ENCODE assay signal across 1 mouse cellular context in the genomic region with DNA sequence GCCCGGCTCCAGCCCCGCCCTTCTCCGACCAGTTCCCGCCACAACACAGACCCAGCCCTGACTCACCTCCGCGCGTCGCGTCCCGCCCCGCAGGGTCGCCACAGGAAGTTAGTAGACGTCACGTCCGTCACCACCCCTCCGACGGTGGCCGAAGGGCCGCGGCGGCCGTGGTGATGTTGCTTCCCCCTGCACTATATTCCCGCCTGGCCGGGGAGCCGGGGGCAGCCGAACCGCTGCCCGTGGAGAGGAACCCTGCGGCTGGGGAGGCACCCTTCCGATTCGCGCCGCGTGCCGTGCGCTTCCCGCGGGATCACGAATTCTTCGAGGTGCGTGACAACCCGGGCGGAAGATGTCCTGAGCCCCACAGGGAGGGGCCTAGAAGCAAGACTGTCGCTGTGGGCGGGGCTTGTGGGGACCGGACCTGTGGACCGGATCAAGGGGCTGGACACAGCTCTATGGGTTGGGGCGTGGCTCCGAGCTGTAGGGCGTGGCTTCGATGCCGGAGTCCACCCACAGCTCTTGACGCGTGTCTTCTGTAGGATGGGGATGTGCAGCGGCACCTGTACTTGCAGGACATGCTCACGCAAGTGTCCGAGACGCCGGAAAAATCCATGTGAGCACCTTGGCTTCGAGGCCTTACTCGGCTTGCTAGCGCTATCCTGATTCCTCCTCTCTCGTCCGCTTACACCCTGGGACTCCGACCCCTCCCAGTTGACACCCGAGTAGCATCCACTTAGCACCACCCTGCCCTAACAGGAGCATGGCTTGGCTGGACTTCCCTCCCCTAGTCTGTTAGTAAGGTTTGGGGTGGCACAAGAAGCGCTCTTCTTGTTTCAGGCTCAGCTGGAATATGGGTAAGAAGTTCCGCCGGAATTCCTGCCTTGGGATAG.
TF ChIP-seq lines count a peak whose summit lies in the region.

TSS of gene Zfp511 (plus strand) at position 111 of the 890 bp plus-strand sequence.
TSS of gene Tubgcp2 (minus strand) at position 389 of the 890 bp plus-strand sequence.

TF ChIP-seq in MEL, 35 proteins besides CTCF, POLR2A, EP300 and RAD21 (continued from another document):
- TF ChIP-seq POLR2AphosphoS2 (IDR thresholded peaks at IDR 0.05; ENCODE audit: low read length), result peak; percentile 42; the same call in 1 of the 2 replicates
- TF ChIP-seq SMC3 (IDR thresholded peaks at IDR 0.05; ENCODE audit: low read depth, low read length), result no peak
- peak; percentile 90 for TF ChIP-seq HCFC1 (IDR thresholded peaks at IDR 0.05; ENCODE audit: low read depth, low read length)
- no peak for TF ChIP-seq GATA1 (IDR thresholded peaks at IDR 0.05; ENCODE audit: low read depth, low read length)
- peak; percentile 67 for TF ChIP-seq NELFE (IDR thresholded peaks at IDR 0.05; ENCODE audit: low read depth, low read length)
- peak; percentile 77 for TF ChIP-seq SIN3A (IDR thresholded peaks at IDR 0.05; ENCODE audit: low read length)
